ENCODE assay signal across 21 mouse cellular contexts in the genomic region with DNA sequence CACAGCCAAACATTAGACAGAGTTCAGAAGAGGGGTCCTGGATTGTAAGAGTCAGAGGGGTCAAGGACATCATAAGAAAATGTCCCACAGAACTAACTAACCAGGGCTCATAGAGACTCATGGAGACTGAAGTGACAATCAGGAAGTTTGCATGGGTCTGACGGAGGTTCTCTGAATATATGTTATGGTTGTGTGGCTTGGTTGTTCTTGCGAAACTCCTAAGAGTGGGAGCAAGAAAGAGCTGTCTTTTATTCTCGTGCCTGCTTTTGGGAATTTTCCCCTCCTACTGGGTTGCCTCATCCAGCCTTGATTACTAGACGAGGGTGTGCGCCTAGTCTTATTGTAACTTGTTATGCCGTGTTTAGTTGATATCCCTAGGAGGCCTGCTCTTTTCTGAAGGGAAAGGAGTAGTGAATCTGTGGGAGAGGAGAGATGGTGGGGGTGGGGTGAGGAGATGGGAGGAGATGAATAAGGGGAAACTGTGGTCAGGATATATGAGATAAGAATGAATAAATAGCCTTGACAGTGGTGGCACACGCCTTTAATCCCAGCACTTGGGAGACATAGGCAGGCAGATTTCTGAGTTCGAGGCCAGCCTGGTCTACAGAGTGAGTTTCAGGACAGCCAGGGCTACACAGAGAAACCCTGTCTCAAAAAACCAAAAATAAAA. TPM values are rescaled to one million over a fixed set of nuclear protein-coding genes. Genes with fewer than 3 reads are reported as not detected.
"Had no signal": no experiment of that assay in that cellular context is flagged by ENCODE, and none has a peak within 500 bp of the region (broad histone marks: within the 10 kb centered on the region; RNA-seq: fewer than 3 reads in every experiment).

No protein-coding gene starts in this region.

- H3K9ac ChIP-seq: intestine, embryonic 15.5 days; kidney, embryonic 15.5 days; limb, embryonic 12.5 days; liver, embryonic 13.5 days; liver, postnatal 0 days; lung, embryonic 15.5 days; midbrain, embryonic 12.5 days; neural tube, embryonic 12.5 days had no signal

- H3K27ac ChIP-seq: intestine, embryonic 15.5 days; kidney, embryonic 15.5 days; limb, embryonic 12.5 days; liver, embryonic 13.5 days; lung, embryonic 15.5 days; midbrain, embryonic 12.5 days; neural tube, embryonic 12.5 days; stomach, postnatal 0 days had no signal

- H3K4me1 ChIP-seq: intestine, embryonic 15.5 days; limb, embryonic 12.5 days; neural tube, embryonic 12.5 days had no signal

- H3K36me3 ChIP-seq: intestine, embryonic 15.5 days; kidney, embryonic 15.5 days; lung, embryonic 15.5 days had no signal

- H3K4me2 ChIP-seq: intestine, embryonic 15.5 days; kidney, embryonic 15.5 days; limb, embryonic 12.5 days; liver, embryonic 13.5 days; lung, embryonic 15.5 days; midbrain, embryonic 12.5 days; neural tube, embryonic 12.5 days had no signal

- H3K27me3 ChIP-seq: intestine, embryonic 15.5 days; kidney, embryonic 15.5 days; limb, embryonic 12.5 days; lung, embryonic 15.5 days; midbrain, embryonic 12.5 days; neural tube, embryonic 12.5 days had no signal

- H3K4me3 ChIP-seq: intestine, embryonic 15.5 days; kidney, embryonic 15.5 days; limb, embryonic 12.5 days; liver, embryonic 13.5 days; lung, embryonic 15.5 days; midbrain, embryonic 12.5 days; neural tube, embryonic 12.5 days had no signal

- H3K9me3 ChIP-seq: intestine, embryonic 15.5 days; kidney, embryonic 15.5 days; limb, embryonic 12.5 days; liver, embryonic 13.5 days; lung, embryonic 15.5 days; midbrain, embryonic 12.5 days; neural tube, embryonic 12.5 days had no signal

- ATAC-seq: intestine, embryonic 15.5 days; liver, postnatal 0 days had no signal

- DNase-seq: kidney, adult 2 months; kidney, postnatal 14 days; layer of hippocampus, adult 9-11 months; layer of hippocampus, postnatal 36 days; liver; liver, embryonic 13.5 days; liver, postnatal 0 days; lung, postnatal 36 days; thymus, adult 2 months; thymus, postnatal 36 days had no signal

RNA-seq across cellular contexts. Expression of gene Dpep2nb, which starts 1.1 kb away (rescaled TPM):
- total RNA-seq: megakaryocyte-erythroid progenitor cell, adult 5-6 weeks; midbrain, postnatal 0 days; neutrophil, adult 5-6 weeks had no signal
- polyA plus RNA-seq: intestine, embryonic 15.5 days; limb, embryonic 12.5 days; liver, embryonic 13.5 days; liver, postnatal 0 days; lung, embryonic 15.5 days; midbrain, postnatal 0 days; neural tube, embryonic 12.5 days; stomach, postnatal 0 days; thymus, adult 2 months had no signal

RNA-seq across cellular contexts. Expression of gene Dpep3, which starts 25.4 kb away (rescaled TPM):
- total RNA-seq: layer of hippocampus, postnatal 36 days; left cerebral cortex, postnatal 36 days; megakaryocyte-erythroid progenitor cell, adult 5-6 weeks; midbrain, postnatal 0 days; neutrophil, adult 5-6 weeks had no signal
- polyA plus RNA-seq: intestine, embryonic 15.5 days; kidney, embryonic 15.5 days; limb, embryonic 12.5 days; liver, embryonic 13.5 days; liver, postnatal 0 days; lung, embryonic 15.5 days; midbrain, embryonic 12.5 days; midbrain, postnatal 0 days; neural tube, embryonic 12.5 days; stomach, postnatal 0 days had no signal
